Mouse (Mus musculus) gastrocnemius, adult 8-10 months (tissue): ENCODE results near the gene Nme2. TPM values are rescaled to one million over a fixed set of nuclear protein-coding genes. Genes with fewer than 3 reads are reported as not detected.

ENCODE experiments used
- DNase-seq, 2 experiments: peaks; one replicate each; pipeline ENCODE4 v3.0.0; 2022; ENCODE audit warnings: low spot score in 2 of 2
- total RNA-seq, 4 experiments: library from RNA; stranded (reverse); gene quantifications; 2 replicates each; pipeline ENCODE4 v1.2.4; 2022

The Nme2 gene
- total RNA-seq: 100 to 1,000 TPM; 682 to 772 (median 716) TPM

DNA sequence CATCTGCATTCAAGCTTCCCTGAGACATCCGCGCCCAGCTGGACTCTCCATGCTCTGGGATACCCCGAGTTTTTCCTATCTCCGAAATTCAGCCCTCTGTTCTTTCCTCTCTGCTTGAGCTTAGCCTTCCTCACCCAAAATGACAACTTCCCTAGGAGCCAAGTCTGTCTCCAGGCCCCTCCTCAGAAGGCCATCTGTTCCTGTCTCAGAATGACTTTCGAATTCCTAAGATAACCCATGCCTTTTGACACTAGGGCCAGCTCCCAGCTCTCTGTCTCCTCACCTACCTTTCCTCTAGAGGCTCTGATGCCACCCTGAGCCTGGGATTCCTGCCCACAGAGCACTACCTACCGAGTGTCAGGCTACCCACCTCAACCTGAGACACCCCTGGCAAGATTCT lies at the start of gene Nme2:
Gene Nme2, minus strand, starts transcription at position 101 of the 400 bp plus-strand sequence.
- DNase-seq: no peak

DNA sequence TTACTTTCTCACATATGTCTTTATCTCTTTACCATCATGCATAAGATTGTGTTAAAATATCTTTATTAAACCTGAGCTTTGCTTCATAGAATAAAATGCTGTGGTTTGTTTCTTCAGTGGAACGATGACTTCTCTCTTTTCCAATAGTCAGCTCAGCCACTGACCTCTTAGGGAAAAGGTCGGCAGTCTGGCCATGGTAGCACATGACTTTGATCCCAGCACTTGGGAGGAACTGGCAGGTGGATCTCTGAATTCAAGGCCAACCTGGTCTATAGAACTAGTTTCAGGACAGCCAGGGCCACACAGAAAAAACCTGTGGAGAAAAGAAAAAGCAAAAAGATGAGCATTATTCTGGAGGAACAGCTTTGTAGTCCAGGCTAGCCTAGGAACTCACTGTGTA lies 47.3 kb upstream of the Nme2 start:
- DNase-seq: no peak

- DNase-seq: no peak
Observed at GRCm38 (mm10) chr11:93999276-93999675, 43.2 kb upstream of the Nme2 start.

DNA sequence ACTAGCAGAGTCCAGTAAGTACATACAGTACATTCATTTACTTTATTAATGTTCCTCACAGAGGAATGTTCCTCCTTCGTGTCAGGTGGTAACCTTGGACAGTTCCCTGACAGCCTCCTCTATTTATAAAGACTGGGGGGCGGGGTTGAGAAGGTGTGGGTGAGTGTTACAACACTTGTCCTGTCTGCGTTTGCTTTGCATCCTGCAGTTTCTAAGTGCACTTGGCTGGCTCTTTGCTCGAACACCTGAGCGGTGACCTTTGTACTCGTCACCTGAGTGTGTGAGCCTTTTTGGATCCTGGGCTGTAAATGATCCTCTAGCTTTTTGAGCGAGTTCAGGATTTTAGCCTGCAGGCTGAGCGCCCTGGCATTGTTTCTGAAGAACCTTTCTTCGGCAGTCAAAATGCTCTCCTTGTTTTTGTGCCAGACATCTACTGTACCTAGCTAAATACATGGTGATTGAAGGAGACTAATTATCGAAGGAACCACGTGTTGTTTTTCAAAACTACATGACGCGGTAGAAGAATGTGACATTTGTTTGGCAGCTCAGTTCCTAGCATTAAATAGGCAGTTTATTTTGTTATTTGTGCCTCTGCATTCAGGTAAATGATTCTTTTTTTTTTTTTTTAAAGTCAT lies 41.2 kb upstream of the Nme2 start:
- peak; percentile 39 to 46 for DNase-seq

DNA sequence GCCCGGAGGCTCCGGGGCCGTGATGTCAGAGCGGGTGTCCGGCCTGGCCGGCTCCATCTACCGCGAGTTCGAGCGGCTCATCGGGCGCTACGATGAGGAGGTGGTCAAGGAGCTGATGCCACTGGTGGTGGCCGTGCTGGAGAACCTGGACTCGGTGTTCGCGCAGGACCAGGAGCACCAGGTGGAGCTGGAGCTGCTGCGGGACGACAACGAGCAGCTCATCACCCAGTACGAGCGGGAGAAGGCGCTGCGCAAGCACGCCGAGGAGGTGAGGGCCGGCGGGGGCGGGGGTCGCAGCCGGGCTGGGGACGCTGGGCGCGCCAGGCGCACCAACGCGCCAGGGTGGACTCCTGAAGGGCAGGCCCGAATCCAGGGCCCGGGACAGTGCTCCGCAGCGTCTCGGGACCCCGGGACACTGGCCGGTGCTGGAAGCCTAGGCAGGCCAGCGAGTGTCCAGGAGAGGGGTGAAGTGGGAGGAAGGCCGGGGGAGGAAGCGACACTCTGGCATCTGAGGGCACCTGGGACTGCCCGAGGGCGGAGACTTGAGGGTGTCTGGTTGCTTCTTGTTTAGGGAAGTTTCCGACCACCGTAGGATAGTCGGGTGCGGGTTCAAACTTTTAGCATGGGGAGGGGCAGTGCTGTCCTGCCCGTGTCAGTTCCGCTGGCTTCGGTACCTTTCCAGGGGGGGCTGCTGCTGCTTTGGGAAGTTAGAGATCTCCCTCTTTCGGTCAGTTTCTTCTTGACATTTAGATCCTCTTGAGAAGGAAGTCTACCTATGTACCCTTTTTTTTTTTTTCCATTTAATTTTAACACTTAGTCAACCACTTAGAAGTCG lies 40.5 kb upstream of the Nme2 start:
- DNase-seq: peak; percentile 46 to 59

DNA sequence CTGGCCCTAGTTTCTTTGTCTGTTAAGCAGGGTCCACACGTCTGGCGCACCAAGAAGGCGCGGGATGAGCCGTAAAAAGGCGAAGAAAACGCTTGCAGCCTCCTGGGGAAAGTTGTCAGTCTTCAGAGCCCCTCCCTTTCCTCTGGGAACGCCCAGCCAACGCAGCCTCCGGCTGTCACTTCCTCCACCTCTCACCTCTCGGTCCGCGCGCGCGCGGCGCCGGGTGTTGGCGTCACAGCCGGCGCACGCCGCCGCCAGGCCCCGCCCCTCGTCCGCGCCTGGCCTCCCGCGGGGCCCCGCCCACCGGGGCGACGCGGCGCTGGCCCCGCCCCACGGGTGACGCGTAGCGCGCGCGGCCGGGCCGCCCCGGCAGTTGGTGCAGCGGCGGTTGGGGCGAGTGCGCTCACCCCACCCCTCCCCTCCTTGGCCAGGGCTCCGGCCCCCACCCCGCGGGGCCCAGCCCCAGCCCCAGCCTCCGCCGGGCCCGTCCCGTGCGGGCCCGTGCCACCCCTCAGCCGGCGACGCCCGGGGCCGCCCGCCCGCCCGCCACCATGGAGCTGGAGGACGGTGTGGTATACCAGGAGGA lies 39.8 kb upstream of the Nme2 start, which contains the start of gene Spag9:
Gene Spag9, plus strand, starts transcription at position 372 of the 586 bp plus-strand sequence.
- peak; percentile 89 to 93 for DNase-seq

DNA sequence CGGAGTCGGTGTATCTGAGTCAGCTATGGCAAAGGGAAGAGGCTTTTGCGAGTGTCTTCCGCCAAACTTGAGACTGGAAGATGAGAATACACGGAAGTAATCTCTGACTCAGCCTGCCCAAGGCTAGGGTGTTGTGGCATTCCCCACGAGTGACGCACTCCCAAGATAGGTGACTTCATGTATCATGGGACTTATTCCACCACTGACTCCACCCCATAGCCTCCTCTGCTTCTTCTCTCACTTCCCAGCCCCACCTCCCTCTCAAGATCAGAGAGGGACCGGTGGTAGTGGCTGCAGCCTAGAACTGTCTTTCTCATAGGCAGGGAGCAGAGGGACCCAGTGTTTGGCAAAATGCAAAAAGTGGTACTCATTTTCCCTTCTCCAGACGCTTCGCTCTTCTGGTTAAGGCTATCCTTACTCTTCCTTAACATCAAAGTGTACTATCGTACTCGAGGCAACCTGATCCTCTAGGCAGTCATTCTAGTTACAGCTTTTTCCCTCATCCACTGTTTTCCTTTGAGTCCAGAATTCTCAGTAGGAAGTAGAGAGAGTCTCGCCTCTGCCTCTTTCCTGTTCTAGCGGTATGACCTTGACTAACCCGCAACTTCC lies 39.2 kb upstream of the Nme2 start:
- DNase-seq: peak; percentile 84

GRCm38 (mm10) chr11:93994531-93994930 lies 38.5 kb upstream of the Nme2 start:
- no peak for DNase-seq

GRCm38 (mm10) chr11:93988328-93989062 lies 32.4 kb upstream of the Nme2 start:
- DNase-seq: no peak

DNA sequence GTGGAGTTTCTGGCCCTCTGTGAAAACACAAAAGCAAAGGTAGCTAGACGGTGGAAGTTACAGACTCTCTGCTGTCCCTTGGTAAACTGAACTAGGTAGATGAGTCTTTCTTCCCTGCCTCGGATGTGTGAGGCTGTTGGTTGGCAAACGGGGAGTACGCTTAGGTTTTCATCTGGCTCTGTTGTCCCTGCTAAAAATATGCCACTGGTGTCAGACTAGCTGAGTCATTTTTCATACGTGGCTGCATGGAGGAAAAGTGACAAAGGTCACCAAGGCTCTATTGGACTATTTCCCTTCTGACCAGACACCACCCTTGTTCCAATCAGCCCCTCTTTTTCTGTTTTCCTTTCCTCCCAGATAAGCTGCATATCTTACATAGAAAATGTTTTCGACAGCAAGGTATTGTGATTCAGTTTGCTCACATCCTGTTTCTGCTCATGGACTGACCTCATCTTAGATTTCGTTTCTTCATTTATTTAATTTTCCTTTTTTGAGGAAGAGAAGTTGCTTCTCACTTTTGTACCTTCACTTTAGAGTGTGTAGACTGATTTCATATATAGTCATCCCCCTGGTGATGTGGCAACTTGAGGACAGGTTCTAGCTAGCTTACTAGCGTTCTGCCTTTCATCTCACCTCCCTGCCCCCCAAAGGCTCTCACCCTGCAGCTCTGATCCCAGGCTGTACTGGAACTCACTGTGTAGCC lies 31.7 kb upstream of the Nme2 start:
- peak; percentile 45 to 59 for DNase-seq

GRCm38 (mm10) chr11:93987026-93987425 lies 31.0 kb upstream of the Nme2 start:
- DNase-seq: no peak

- DNase-seq: no peak
Observed at GRCm38 (mm10) chr11:93986298-93986697, 30.2 kb upstream of the Nme2 start.

GRCm38 (mm10) chr11:93985265-93985664 lies 29.2 kb upstream of the Nme2 start:
- DNase-seq: no peak

- DNase-seq: no peak
Observed at GRCm38 (mm10) chr11:93984619-93985018, 28.6 kb upstream of the Nme2 start.

GRCm38 (mm10) chr11:93979502-93980049 lies 23.5 kb upstream of the Nme2 start:
- no peak for DNase-seq

DNA sequence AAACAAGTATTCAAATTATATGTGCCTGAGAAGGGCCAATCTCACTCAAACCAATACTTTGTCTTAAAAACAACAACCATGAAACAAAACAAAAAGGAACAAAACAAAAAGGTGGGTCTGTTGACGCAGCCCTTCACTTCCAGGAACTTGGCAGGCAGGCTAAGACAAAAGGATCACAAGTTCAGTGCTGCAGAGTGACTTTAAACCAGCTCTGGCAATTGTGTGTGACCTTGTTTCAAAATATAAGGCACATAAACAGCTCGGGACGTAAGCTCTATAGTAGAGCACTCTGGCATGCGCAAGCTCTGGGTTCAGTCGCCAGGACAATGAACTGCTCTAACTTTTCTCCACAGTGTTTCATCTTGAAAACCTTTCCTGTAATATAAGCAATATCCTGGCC lies 16.9 kb upstream of the Nme2 start:
- DNase-seq: no peak

DNA sequence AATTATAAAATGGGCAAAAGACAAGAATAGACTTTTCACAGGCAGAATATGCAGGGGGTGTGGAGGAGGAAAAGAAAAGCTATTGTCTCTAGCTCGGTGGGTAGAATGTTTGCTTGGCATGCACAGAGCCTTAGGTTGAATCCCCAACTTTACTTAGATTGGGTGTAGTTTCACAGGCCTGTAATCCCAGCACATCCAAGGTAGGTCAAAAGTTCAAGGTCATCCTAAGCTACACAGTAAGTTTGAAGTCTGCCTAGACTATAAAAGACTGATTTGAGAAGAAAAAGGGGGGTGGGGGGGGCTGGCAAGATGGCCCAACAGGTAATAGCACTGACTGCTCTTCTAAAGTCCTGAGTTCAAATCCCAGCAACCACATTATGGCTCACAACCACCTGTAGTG lies 13.7 kb upstream of the Nme2 start:
- no peak for DNase-seq

- DNase-seq: no peak
Observed at GRCm38 (mm10) chr11:93969171-93969570, 13.1 kb upstream of the Nme2 start.

- DNase-seq: no peak
Observed at GRCm38 (mm10) chr11:93968848-93969128, 12.7 kb upstream of the Nme2 start.

GRCm38 (mm10) chr11:93968005-93968847 lies 12.2 kb upstream of the Nme2 start, which contains the start of the genes Gm20390 and Nme1:
Gene Gm20390, minus strand, starts transcription at chr11:93968293.
Gene Nme1, minus strand, starts transcription at chr11:93968521.
- DNase-seq: peak; percentile 96
